Mouse (Mus musculus) neural tube, embryonic 12.5 days (tissue): ENCODE measurements at regions not wholly inside any gene's neighbourhood (a gene's known extent, or its start where the extent isn't known, plus 50 kb on each side); places are given as distances from the start of the nearest gene placed in this dataset.

Experiments
- ATAC-seq: fragments of 200-750 bp; cut with Nextera tagmentation; 2 replicates; pipeline ENCODE4 v1.8.0; 2017; ENCODE audit warnings: low read depth, mild to moderate bottlenecking, moderate TSS enrichment, moderate library complexity; ENCODE audit not compliant: low FRiP score
- H3K27ac ChIP-seq: fragments of 300-500 bp; sonication (generic); 2 replicates; pipeline ENCODE4 v1.5.1; 2016
- H3K27me3 ChIP-seq: fragments of 300-500 bp; sonication (generic); replicated peaks from 2 replicates; pipeline ENCODE4 v1.6.1; 2016; ENCODE audit warnings: mild to moderate bottlenecking
- H3K36me3 ChIP-seq: fragments of 300-500 bp; sonication (generic); 2 replicates; pipeline ENCODE4 v1.6.1; 2016; ENCODE audit warnings: mild to moderate bottlenecking
- H3K4me1 ChIP-seq: fragments of 300-500 bp; sonication (generic); 2 replicates; pipeline ENCODE4 v1.6.1; 2016
- H3K4me2 ChIP-seq: fragments of 300-500 bp; sonication (generic); replicated peaks from 2 replicates; pipeline ENCODE4 v1.6.1; 2016; ENCODE audit warnings: mild to moderate bottlenecking
- H3K4me3 ChIP-seq: fragments of 300-500 bp; sonication (generic); 2 replicates; pipeline ENCODE4 v1.5.1; 2016
- H3K9ac ChIP-seq: fragments of 300-500 bp; sonication (generic); 2 replicates; pipeline ENCODE4 v1.6.1; 2016; ENCODE audit warnings: mild to moderate bottlenecking
- H3K9me3 ChIP-seq: fragments of 300-500 bp; sonication (generic); 2 replicates; pipeline ENCODE4 v1.6.1; 2016; ENCODE audit warnings: mild to moderate bottlenecking
- WGBS: fragments of 180-500 bp; shearing (Covaris S2); methylation state at CpG from one replicate; pipeline ENCODE4 v1.1.7; 2016; 5-methylcytosine and 5-hydroxymethylcytosine counted together

- ATAC-seq = no peak
- Histone ChIP-seq H3K4me2 (no peak overlapping the region), H3K27me3 (no peaks in the 10 kb centered on the region), H3K27ac (no peak overlapping the region), H3K9ac (no peak overlapping the region), H3K9me3 (no peaks in the 10 kb centered on the region), H3K4me1 (no peaks in the 10 kb centered on the region), H3K4me3 (no peak overlapping the region), H3K36me3 (no peaks in the 10 kb centered on the region)
Measured at GRCm38 (mm10) chr9:32923925-32924324, 287.9 kb downstream of the Ets1 start.

- H3K4me1 ChIP-seq = no peaks in the 10 kb centered on the region
- H3K27ac ChIP-seq = no peak overlapping the region
- H3K4me3 ChIP-seq = no peak overlapping the region
- H3K9me3 ChIP-seq = no peaks in the 10 kb centered on the region
- 90% methylated on average over 7 of the region's 7 CpGs for WGBS
- no peaks in the 10 kb centered on the region for H3K36me3 ChIP-seq
- no peak overlapping the region for H3K9ac ChIP-seq
- ATAC-seq = no peak
- no peaks in the 10 kb centered on the region for H3K27me3 ChIP-seq
- H3K4me2 ChIP-seq = no peak overlapping the region
Measured at GRCm38 (mm10) chr9:32924333-32924886, 288.4 kb downstream of the Ets1 start.

GRCm38 (mm10) chr9:32925036-32925435, 289.0 kb downstream of the Ets1 start:
- H3K4me2 ChIP-seq = no peak overlapping the region
- H3K27ac ChIP-seq = no peak overlapping the region
- H3K27me3 ChIP-seq = no peaks in the 10 kb centered on the region
- no peaks in the 10 kb centered on the region for H3K36me3 ChIP-seq
- H3K4me3 ChIP-seq = no peak overlapping the region
- no peak overlapping the region for H3K9ac ChIP-seq
- WGBS = 88% methylated on average over 6 of the region's 6 CpGs
- no peaks in the 10 kb centered on the region for H3K9me3 ChIP-seq
- ATAC-seq = no peak
- no peaks in the 10 kb centered on the region for H3K4me1 ChIP-seq

GRCm38 (mm10) chr9:32925720-32926595, 289.9 kb downstream of the Ets1 start:
- Histone ChIP-seq H3K4me1 (no peaks in the 10 kb centered on the region), H3K9me3 (no peaks in the 10 kb centered on the region), H3K4me3 (no peak overlapping the region), H3K27me3 (no peaks in the 10 kb centered on the region), H3K4me2 (no peak overlapping the region), H3K36me3 (no peaks in the 10 kb centered on the region), H3K9ac (no peak overlapping the region), H3K27ac (no peak overlapping the region)
- no peak for ATAC-seq
- WGBS = 82% methylated on average over 12 of the region's 12 CpGs

- 92% methylated on average over 1 of the region's 1 CpGs for WGBS
- Histone ChIP-seq H3K27ac (no peak overlapping the region), H3K4me3 (no peak overlapping the region), H3K36me3 (no peaks in the 10 kb centered on the region), H3K9me3 (no peaks in the 10 kb centered on the region), H3K9ac (no peak overlapping the region), H3K4me2 (no peak overlapping the region), H3K4me1 (no peaks in the 10 kb centered on the region), H3K27me3 (no peaks in the 10 kb centered on the region)
- ATAC-seq = no peak
Measured at GRCm38 (mm10) chr9:32927656-32928055, 291.6 kb downstream of the Ets1 start.

GRCm38 (mm10) chr9:32928289-32929000, 292.4 kb downstream of the Ets1 start:
- Histone ChIP-seq H3K4me3 (no peak overlapping the region), H3K27ac (no peak overlapping the region), H3K4me1 (no peaks in the 10 kb centered on the region), H3K27me3 (no peaks in the 10 kb centered on the region), H3K9me3 (no peaks in the 10 kb centered on the region), H3K9ac (no peak overlapping the region), H3K4me2 (no peak overlapping the region), H3K36me3 (no peaks in the 10 kb centered on the region)
- WGBS = 90% methylated on average over 8 of the region's 8 CpGs
- no peak for ATAC-seq

GRCm38 (mm10) chr9:32929331-32929730, 293.3 kb downstream of the Ets1 start:
- Histone ChIP-seq H3K9ac (no peak overlapping the region), H3K4me2 (no peak overlapping the region), H3K9me3 (no peaks in the 10 kb centered on the region), H3K4me1 (no peaks in the 10 kb centered on the region), H3K4me3 (no peak overlapping the region), H3K27me3 (no peaks in the 10 kb centered on the region), H3K36me3 (no peaks in the 10 kb centered on the region), H3K27ac (no peak overlapping the region)
- 85% methylated on average over 1 of the region's 1 CpGs for WGBS
- no peak for ATAC-seq

GRCm38 (mm10) chr9:32929826-32930225, 293.8 kb downstream of the Ets1 start:
- Histone ChIP-seq H3K9ac (no peak overlapping the region), H3K27me3 (no peaks in the 10 kb centered on the region), H3K36me3 (no peaks in the 10 kb centered on the region), H3K27ac (no peak overlapping the region), H3K4me3 (no peak overlapping the region), H3K4me2 (no peak overlapping the region), H3K4me1 (no peaks in the 10 kb centered on the region), H3K9me3 (no peaks in the 10 kb centered on the region)
- ATAC-seq = no peak
- WGBS = 90% methylated on average over 3 of the region's 3 CpGs

- WGBS = 78% methylated on average over 10 of the region's 10 CpGs
- no peak for ATAC-seq
- Histone ChIP-seq H3K4me1 (no peaks in the 10 kb centered on the region), H3K4me2 (no peak overlapping the region), H3K9me3 (no peaks in the 10 kb centered on the region), H3K4me3 (no peak overlapping the region), H3K27me3 (no peaks in the 10 kb centered on the region), H3K36me3 (no peaks in the 10 kb centered on the region), H3K9ac (no peak overlapping the region), H3K27ac (no peak overlapping the region)
Measured at GRCm38 (mm10) chr9:32931266-32932005, 295.4 kb downstream of the Ets1 start.

- Histone ChIP-seq H3K27ac (no peak overlapping the region), H3K9ac (no peak overlapping the region), H3K4me1 (no peaks in the 10 kb centered on the region), H3K9me3 (no peaks in the 10 kb centered on the region), H3K4me3 (no peak overlapping the region), H3K36me3 (no peaks in the 10 kb centered on the region), H3K27me3 (peaks cover 7% of the 10 kb centered on the region; the same call in 1 of the 2 replicates), H3K4me2 (no peak overlapping the region)
- WGBS = 75% methylated on average over 7 of the region's 7 CpGs
- no peak for ATAC-seq
Measured at GRCm38 (mm10) chr9:32933237-32934071, 297.4 kb downstream of the Ets1 start.

- no peaks in the 10 kb centered on the region for H3K36me3 ChIP-seq
- no peak overlapping the region for H3K27ac ChIP-seq
- no peak for ATAC-seq
- no peak overlapping the region for H3K4me2 ChIP-seq
- no peak overlapping the region for H3K4me3 ChIP-seq
- WGBS = 78% methylated on average over 1 of the region's 1 CpGs
- H3K4me1 ChIP-seq = no peaks in the 10 kb centered on the region
- no peak overlapping the region for H3K9ac ChIP-seq
- no peaks in the 10 kb centered on the region for H3K9me3 ChIP-seq
- H3K27me3 ChIP-seq = peaks cover 7% of the 10 kb centered on the region; the same call in 1 of the 2 replicates
Measured at GRCm38 (mm10) chr9:32934436-32934835, 298.4 kb downstream of the Ets1 start.
